Mouse (Mus musculus) ES-E14 (cell line): Measurements from ENCODE around the gene Pold3. TPM values are rescaled to one million over a fixed set of nuclear protein-coding genes. Genes with fewer than 3 reads are reported as not detected.

ENCODE experiments used
- DNase-seq: peaks from one replicate; pipeline ENCODE4 v3.0.0-alpha.2; 2013; ENCODE audit warnings: low read depth, low spot score
- H3K27ac ChIP-seq: 2 replicates; pipeline ENCODE4 v1.5.1; 2012; ENCODE audit warnings: low read depth, mild to moderate bottlenecking, low read length, moderate library complexity, mixed read lengths; ENCODE audit not compliant: poor library complexity, insufficient read depth, severe bottlenecking
- H3K36me3 ChIP-seq: 2 replicates; pipeline ENCODE4 v1.6.1; 2012; ENCODE audit warnings: mild to moderate bottlenecking, low read length, moderate library complexity, mixed read lengths; ENCODE audit not compliant: control insufficient read depth, poor library complexity, insufficient read depth, severe bottlenecking
- H3K4me1 ChIP-seq, 2 experiments: fragments of 150-350 bp in 1 of 2; sonication (generic) in 1 of 2; 2 replicates each; pipeline ENCODE4 v1.6.1; 2012; ENCODE audit warnings: low read length in 2 of 2, mild to moderate bottlenecking in 1 of 2, mixed read lengths in 1 of 2; ENCODE audit not compliant: control insufficient read depth in 2 of 2, insufficient read depth in 2 of 2, poor library complexity in 1 of 2
- H3K4me3 ChIP-seq, 2 experiments: fragments of 150-350 bp in 1 of 2; sonication (generic) in 1 of 2; 2 replicates each; pipeline ENCODE4 v1.5.1; 2012; ENCODE audit warnings: low read length in 2 of 2, low read depth in 1 of 2, mild to moderate bottlenecking in 1 of 2, mixed read lengths in 1 of 2; ENCODE audit not compliant: insufficient read depth in 1 of 2, poor library complexity in 1 of 2, severe bottlenecking in 1 of 2
- H3K9ac ChIP-seq: 2 replicates; pipeline ENCODE4 v1.6.1; 2012; ENCODE audit warnings: low read depth, mild to moderate bottlenecking, low read length, mixed read lengths; ENCODE audit not compliant: poor library complexity, insufficient read depth, severe bottlenecking
- H3K9me3 ChIP-seq: fragments of 150-350 bp; sonication (generic); 2 replicates; pipeline ENCODE4 v1.6.1; 2012; ENCODE audit warnings: low read depth, mild to moderate bottlenecking, low read length; ENCODE audit not compliant: control insufficient read depth, insufficient read depth
- ZNF384 ChIP-seq: IDR thresholded peaks from 2 replicates; pipeline ENCODE4 v1.6.1; 2012; ENCODE audit warnings: low read depth, low read length, inconsistent platforms
- in situ Hi-C, 2 experiments: fragments of 600-800 bp; cut with MboI; formaldehyde crosslinking; loops; one replicate each; pipeline ENCODE4 v1.15.1; 2025; ENCODE audit warnings: low sequenced_read_pairs in 2 of 2, inconsistent platforms in 1 of 2; ENCODE audit not compliant: unreplicated experiment in 2 of 2
- total RNA-seq: library from RNA; depleted of rRNA; stranded (reverse); fragments of 300-350 nt; gene quantifications from 2 replicates; pipeline ENCODE4 v1.2.3, GENCODE M21; 2012; rRNA removed

Pold3 gene
- total RNA-seq, 1 experiment = 42.5 TPM

- Histone ChIP-seq H3K4me3 (no peak overlapping the region), H3K4me1 (0 out of 4 replicates have a peak, but pooled peaks cover 0 to 1% of the 10 kb centered on the region in 2 experiments), H3K9me3 (no peaks in the 10 kb centered on the region), H3K27ac (no peak overlapping the region), H3K9ac (no peak overlapping the region), H3K36me3 (no peaks in the 10 kb centered on the region)
- no peak for DNase-seq
- no peak for TF ChIP-seq ZNF384
- in situ Hi-C loops = no loop called here
Measured at GRCm38 (mm10) chr7:100033672-100034071, 87.7 kb downstream of the Pold3 start.

Other genes with a start within 250 kb of the Pold3 start
- 19.2 and 26.4 TPM in 2 replicates for gene Rnf169, start 141.1 kb downstream of the Pold3 start, total RNA-seq
- 0.36 TPM in 1 of 2 replicates, not detected in the other for gene Chrdl2, start 115.4 kb downstream of the Pold3 start, total RNA-seq
- gene Lipt2, start 37.7 kb upstream of the Pold3 start, total RNA-seq = 3.8 and 6.2 TPM in 2 replicates
- gene Kcne3, start 54.9 kb upstream of the Pold3 start, total RNA-seq = not detected in 2 replicates
- gene Pgm2l1, start 105.8 kb upstream of the Pold3 start, total RNA-seq = 5.9 and 6.7 TPM in 2 replicates
- gene P4ha3, start 164.0 kb upstream of the Pold3 start, total RNA-seq = 0.95 and 2.0 TPM in 2 replicates